Mouse (Mus musculus) adrenal gland, adult 18-20 months (tissue): ENCODE measurements around the gene Atxn1. TPM values are rescaled to one million over a fixed set of nuclear protein-coding genes. Genes with fewer than 3 reads are reported as not detected.

Experiments used
- DNase-seq, 2 experiments: peaks; one replicate each; pipeline ENCODE4 v3.0.0; 2021 to 2022; ENCODE audit warnings: low spot score in 2 of 2
- total RNA-seq, 2 experiments: library from RNA; stranded (reverse); gene quantifications; 1 replicate in 1 of 2; 2 replicates in 1 of 2; pipeline ENCODE4 v1.2.3; 2021

Gene Atxn1
- total RNA-seq, 2 experiments from 2014 or later = 27.4 to 30.4 TPM

DNA sequence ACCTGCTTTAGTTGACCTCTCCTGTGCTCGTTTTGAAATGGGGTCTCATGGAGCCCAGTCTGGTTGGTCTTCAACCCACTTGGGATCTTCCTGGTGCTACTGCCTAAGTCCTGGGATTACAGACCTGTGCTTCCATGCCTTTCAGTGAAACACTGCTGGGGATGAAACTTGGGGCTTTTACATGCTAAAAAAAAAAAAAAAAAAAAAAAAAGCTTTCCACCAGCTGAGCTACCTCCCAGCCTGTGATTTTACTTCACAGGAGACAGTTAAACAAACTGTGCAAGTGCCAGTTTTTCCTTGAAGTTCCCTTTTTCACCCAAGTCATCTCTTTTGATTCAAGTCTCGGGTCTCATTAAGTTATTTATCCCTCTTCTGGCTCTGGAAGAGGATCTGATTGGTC is 275.9 kb downstream of the Atxn1 start:
- DNase-seq = no peak

DNA sequence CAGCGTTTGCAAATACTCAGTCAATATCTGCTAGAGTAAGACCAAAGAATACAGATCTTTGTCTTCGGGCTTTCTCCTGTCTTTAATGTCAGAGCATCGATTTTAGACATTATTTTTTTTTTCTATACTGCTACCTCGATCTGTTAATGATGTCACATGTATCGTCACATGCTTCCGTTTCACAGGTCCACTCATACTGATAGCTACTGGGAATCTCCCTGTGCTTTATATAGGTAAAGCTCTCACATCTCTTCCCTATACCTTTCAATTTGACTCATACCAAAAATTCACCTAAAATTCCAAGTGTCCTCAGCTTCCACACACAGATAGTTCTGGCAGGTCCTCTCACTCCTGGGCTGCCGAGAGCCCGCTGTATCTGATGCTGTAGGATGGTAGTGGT is 277.2 kb downstream of the Atxn1 start:
- no peak for DNase-seq

DNA sequence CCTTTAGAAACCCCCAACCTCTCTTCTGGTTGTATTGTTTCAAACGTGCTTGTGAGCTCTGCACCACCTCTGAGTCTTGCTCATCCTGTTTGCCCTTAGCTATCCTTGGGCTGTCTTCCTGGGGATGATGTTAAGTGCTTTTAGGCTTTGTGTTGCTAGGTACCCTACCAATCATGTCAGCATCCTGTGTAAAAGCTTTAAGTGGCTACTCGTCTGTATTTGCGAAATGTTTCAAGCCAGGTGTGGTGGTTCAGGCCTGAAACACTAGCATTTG is 278.6 kb downstream of the Atxn1 start:
- DNase-seq = no peak

DNA sequence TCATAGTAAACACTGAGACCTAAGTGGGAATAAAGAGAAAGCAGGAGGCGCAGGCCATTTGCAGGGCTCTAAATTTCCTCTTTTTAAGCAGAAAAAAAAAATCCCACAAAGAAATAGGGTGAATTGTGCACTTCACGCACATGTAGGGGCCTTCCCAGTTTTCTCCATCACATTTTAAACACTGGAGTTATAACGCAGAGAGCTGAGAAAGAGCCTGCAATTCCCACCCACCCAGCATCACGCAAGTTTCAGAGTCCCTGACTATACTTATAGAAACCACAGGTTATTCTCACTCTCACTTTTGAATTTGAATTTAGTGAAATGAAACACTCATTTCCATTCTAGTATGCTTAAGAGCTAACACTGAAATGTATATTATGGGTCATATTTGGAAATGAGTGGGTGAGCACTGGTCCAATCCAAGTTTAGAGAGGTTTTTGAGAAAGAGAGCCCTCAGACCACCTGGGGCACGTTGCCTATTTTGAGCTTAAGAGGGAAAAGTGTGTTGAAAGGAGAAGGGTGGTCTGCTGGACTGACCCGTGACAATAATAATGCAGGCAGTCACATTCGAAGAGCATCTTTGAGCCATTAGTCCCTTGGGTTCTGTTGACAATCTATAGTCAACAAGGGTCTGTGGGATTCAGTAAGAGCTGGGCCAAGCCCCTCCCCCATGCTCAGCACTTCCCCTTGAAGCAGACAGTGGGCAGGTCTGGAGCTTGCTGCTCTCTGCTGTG is 279.1 kb downstream of the Atxn1 start:
- DNase-seq = no peak

DNA sequence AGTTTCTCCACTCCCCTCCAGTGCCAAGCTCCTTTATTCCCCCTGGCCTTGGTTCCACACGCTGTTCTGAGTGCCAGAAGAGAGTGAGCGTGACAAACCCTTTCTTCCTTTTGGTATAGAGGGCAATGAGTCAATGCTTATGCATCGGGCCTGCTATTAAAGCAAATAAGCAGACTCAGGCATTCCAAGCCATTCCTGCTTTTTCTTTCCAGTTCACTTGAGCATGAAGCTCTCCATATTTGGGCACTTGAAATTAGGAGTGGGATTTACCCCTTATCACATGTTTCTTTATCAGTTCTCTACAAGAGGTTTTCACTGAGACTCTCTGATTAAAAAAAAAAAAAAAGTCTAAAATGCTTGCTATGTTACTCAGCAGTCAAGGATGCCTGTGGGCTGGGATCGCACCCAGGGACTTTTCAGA is 279.9 kb downstream of the Atxn1 start:
- no peak for DNase-seq

DNA sequence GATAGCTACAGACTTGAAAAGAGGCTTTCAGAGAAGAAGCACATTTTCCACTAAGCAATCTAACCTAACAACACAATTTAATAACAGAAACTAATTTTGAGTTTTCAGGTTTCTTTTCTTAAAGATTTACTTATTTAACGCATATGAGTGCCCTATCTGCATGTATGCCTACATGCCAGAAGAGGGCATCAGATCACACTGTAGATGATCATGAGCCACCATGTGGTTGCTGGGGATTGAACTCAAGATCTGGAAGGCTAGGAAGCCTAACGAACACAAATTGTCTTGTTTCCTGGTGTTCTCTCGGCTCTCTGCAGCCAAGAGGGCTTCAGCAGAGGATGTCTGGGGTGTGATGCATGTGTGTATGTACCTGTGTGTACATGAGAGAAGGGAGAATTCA is 280.8 kb downstream of the Atxn1 start:
- no peak for DNase-seq

DNA sequence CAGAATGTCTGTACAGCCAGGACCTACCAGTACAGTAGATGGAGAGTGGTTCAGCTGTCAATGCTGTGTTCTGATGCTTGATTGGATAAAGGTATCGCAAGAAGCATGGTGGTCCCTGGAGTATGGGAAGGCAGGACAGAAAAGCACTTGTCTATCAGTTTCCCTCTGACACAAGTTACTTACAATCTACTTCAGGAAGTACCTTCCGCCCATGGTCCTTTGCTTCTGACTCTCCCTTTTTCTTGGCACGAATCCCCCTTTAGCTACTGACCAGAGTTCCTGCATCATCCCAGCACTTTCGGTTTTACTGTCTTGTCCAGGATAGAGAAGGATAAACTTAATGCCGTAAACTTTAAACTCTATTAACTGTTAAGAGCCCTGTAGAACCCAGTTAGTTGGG is 283.6 kb downstream of the Atxn1 start:
- no peak for DNase-seq

DNA sequence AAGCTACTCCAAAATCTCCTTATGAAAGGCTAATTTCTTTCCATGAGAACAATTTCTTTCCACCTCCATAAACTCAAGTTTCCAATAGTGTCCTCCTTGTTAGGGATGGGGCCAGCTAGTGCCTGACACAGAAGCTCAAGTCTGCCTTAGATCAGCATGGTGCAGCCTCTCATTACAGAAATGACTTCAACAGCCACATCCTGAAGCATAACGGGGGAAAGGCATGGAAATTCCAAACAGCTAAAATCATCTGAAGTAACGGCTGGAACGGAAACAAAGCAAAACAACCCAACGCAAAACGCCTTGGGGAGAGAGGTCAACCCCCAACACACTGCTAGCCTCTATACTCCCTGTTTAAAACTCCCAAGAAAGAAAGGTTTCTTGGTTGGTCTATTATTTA is 284.2 kb downstream of the Atxn1 start:
- DNase-seq = no peak

DNA sequence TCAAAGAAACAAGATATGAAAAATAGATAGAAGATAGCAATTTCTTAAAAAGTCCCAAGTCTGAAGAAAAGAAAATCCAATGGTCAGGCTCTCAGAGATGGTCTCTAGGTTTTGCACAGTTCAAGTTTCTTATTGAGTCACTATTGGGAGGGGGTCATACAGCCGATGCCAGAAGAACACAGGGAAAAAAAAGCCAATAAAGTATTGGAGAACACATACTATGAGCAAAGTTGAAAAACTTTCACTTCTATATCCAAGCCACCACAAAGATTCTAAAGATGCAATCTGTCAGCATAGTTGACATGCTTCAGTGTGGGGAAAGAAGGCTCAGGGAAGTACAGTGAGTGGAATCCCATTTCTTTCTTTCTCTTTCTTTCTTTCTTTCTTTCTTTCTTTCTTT is 285.7 kb downstream of the Atxn1 start:
- no peak for DNase-seq

DNA sequence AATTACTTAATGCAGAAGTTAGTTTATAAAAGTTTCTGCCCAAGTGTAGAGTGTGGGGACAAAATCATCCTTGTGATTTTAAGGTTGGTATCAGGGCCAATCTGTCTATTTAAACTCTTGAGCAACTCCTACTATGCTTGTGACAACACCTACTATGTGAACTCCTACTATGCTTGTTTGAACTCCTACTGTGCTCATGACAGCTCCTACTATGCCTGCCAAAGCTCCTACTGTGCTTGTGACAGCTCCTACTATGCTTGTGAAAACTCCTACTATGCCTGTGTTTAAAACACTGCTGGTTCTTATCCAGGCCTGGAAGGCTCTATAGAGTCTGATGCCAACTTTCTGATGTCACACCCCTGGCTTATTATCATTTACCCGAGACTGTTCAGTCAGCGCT is 292.2 kb downstream of the Atxn1 start:
- DNase-seq = no peak

DNA sequence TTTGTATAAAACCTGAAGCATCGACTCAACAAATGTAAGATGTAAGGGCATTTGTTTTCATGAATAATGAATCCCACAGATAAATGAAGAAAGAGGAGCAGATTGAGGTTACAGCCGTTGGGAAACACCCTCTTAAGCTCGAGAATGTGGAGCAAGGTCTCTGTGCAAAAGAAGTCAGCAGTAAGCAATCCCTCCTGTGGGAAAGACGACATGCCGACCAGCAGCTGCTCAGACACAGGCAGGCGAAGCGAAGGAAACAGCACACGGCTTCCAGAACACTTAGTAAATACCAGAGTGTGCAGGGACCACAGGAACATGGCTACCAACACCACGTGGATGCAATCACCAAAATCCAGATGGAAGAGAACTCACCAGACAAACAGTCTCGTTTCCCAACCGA is 294.8 kb downstream of the Atxn1 start:
- no peak for DNase-seq

DNA sequence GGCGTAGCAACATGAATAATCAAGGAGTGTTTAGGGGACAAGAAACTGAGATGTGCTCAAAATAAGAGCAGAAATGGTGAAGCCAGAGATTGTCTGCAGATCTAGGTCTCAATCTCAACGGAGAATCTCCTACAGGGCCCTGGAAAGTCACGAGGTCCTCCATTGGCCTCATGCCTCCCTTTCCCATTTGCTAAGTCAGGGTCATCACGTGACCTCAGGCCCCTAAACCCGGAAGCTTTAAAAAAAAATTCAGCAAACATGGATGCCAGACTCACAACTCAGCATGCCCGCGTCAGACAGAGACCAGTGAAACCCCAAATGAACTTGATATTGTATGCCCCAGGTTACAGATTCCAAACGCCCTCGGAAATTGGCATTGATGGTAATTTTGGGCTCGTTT is 302.0 kb downstream of the Atxn1 start:
- no peak for DNase-seq

DNA sequence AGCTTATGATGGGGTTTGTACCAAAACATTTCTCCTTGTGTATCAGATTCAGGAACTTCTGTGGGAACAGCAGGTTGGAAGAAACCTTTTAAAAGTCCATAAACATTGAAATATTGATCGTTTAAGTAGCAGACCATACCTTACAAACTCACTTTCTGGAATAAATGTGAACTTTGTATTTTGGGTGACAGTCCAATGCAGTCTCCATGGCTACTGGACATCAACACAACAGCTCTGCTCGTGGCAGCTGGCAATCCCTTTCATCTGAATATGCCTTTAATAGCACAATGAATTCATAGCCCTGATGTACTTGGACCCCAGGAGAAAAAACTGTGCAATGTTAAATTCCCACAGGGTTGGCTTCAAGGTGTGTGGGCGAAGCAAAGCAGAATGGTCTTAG is 302.6 kb downstream of the Atxn1 start:
- no peak for DNase-seq

DNA sequence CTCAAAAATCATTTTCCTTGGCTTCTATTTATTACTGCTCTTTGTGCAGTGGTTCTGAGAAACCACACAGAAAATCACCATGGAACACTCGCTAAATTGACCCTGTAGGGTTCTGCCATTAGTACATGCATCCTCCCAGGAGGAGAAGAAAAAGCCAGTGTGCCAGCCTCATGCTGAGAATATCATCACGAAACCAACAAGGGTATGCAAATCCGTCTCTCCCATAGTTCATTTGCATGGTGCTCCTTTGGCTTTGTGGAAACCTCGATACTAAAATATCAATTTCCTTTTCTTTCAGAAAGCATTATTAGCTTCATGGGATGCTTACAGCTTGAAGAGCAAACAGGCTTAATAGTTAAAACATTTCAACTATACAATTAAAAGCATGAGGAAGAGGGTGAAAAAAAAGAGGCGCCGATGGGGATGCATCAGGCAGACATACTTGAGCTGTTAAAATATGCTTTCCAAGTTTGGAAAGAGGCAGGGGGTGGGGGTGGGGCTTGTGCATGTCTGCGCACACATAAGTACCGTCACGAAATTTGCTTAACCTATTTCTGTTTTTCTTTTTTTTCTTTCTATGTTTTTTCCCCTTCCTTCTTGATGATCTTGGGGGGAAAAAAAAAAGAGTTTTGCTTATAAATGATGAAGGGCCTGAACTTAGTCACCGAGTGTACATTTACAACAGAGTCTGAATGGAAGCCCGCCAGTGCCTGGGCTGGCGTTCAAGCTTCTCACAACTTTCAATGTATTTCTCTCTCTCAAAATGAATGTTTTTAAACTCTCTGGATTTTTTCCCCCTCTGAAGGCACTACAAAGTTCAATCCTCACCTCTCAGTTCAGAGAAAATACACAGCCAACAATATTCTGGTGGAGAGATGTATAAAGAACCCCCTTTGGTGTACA is 303.3 kb downstream of the Atxn1 start:
- no peak for DNase-seq

DNA sequence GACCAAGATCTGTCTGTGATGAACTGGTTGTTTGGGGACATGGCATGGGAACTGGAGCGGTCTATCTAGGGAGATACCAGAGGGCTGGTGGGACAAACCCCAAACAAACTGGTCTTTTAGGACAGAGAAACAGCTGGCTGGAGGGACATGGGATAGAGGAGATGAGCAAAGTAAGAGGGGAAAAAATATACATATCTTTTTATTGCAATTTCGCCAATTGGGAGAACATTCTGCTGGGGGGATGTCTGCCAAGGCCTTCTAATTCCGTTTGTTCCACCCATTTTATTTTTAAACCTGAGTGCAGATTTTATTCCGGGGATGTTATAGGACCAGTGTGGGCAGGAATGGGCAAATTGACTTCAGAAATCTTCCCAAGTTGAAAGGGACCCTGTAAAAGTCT is 305.0 kb downstream of the Atxn1 start:
- DNase-seq = no peak

DNA sequence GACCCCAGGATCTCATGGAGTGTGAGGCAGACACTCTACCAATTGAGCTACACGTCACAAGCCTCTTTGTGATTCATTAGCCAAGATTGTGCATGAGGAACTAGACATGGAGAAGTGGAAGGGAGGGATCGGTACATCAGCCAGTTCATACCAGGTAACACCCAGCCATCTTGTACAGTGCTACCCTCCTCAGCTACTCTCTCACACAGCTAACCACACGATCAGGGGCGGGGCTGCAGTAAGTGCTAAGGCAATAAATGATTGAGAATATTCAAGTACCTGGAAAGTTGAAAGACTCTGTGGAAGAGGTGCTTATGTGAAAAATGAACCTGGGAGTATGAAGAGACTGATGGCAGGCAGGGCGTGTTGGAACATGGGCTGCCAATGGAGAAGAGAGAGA is 306.5 kb downstream of the Atxn1 start:
- DNase-seq = no peak

DNA sequence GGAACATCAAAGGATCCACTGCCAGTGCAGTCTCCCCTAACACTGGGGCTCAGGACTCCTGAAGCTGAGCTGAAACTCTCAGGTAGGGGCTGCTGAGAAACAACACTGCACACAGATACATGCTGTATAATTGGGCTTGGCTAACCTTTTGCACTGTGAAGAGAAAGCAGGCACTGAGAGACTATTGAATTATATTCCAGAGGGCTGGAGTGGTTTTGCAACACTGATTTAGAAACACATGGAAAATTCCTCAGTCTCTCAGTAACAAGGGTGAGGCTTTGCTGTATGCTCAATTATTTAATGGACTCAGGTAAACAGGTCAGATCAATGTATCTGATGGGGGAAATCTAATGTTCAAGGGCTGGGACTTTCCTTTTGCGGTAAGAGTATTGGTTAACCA is 307.6 kb downstream of the Atxn1 start:
- DNase-seq = no peak

DNA sequence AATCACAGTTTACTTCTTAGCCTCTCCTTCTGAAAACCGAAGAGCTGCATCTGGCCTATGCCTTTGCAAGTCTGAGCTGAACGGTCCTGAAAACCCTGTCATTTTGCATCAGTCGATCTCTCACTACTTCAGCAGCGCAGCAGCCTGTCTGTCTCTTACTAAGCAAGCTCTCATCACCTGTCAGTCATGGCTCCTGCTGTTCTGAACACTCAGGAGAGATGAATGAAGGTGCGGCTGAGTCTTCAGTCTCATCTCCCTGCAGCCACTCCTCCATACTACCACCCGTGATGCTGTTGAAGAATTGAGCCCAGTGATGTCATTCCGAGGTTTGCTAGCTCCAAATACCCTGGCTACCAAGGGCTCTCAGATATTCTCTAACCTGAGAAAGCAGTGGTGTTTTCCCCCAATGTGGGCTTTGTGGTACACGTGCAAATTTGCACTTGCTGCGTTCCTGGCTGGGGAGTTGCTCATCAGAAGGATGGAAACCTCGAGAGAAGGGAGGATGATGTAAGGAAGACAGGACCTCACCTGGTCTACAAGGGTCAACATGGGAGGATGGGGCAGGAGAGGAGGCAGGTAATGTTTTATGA is 313.1 kb downstream of the Atxn1 start:
- DNase-seq = no peak

DNA sequence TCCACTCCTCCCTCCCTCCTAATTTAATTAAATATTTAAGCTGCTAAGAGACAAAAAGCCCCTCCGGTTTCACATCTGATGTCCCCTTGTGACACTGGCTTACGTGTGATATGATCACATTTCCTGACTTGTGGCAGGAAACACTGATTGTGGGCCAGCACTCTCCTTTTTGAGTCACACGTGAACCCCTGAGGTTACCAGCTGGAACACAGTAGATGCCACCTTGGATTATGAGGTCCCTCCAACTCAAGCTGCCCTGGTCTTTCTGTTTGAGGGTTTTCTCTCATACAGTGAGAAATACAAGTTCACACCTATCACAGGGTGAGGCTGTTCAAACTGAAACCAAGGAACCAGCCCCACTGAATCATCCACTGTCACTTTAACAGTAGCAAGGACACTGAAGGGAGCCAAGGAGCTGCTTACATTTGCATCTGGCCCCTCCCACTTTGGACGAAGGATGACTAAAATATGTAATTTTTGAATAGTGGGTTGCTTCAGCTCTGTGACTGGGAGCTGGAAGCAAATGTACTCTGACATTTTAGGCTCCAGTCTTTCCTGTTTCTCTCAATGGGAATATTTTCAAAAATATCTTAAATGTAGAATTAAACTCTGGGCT is 315.5 kb downstream of the Atxn1 start:
- DNase-seq = no peak

DNA sequence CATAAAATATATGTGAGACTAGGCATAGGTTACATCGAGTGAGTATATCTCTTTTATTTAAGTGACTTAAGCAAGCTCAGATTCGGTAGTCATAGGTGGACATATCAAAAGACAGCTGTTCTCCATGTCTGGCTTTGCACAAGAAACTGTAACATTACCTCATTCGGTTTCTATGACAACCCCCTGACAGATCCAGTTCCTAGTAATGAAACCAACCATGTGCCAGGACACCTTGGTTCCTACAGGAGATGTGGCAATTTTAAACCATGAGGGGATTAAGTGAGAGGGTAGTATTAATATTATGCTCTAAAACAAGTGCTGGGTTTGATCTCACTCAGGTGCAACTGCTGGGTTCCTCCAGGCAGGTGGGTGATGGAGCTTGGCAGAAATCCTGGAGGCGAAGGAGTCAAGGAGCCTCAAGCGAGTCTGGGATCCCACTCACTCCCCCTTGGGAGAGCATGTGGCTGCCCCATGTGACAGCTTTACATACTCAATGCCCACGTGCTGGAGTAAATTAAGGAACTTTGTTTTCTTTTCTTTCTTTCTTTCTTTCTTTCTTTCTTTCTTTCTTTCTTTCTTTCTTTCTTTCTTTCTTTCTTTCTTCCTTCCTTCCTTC is 320.9 kb downstream of the Atxn1 start:
- no peak for DNase-seq

DNA sequence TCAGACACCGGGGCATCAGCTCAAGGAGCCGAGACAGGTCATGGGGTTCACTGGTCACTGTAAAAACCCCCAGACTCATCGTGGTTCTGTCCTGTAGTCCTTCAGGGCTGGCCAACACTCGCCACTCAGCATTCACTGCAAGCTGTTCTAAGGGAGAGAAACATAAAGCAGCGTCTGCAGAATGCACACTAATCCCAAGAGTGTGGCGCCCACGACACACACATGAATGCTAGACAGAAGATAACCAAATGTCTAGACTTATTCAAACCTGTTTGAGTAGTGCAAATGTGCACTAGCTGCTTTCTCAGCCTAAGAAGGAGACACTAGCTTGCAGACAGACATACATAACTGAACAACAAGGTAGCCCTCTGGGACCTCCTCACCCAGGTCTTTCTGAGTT is 321.9 kb downstream of the Atxn1 start:
- DNase-seq = no peak

DNA sequence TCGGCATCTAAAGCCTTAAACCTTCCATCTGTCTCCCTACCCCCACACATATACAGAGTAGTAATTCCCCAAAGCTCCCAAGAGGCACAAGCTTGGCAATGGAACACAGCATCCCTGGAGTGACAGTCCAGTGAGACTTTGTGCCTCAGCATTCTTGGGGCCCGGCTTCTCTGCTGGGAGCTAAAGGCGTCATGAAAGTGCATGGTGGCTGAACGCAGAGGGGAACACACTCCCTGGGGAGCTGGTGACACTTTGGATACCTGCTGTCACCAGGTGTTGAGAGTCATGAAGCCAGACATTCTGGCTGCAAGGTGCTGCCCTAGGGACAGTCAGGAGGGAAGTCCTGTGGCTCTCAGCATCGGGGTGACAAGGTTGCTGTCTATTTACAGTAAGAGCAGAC is 324.4 kb downstream of the Atxn1 start:
- DNase-seq = no peak
